Mouse (Mus musculus) left cerebral cortex, adult 8-10 months (tissue): ENCODE measurements around the gene Notum. TPM values are rescaled to one million over a fixed set of nuclear protein-coding genes. Genes with fewer than 3 reads are reported as not detected.

Experiments
- DNase-seq, 2 experiments: peaks; one replicate each; pipeline ENCODE4 v3.0.0; 2022; ENCODE audit warnings: low spot score in 2 of 2
- total RNA-seq, 4 experiments: library from RNA; stranded (reverse); gene quantifications; 2 replicates each; pipeline ENCODE4 v1.2.4; 2022

Gene Notum
- total RNA-seq = 1 to 10 TPM; 2.1 to 7.1 (median 4.0) TPM

DNA sequence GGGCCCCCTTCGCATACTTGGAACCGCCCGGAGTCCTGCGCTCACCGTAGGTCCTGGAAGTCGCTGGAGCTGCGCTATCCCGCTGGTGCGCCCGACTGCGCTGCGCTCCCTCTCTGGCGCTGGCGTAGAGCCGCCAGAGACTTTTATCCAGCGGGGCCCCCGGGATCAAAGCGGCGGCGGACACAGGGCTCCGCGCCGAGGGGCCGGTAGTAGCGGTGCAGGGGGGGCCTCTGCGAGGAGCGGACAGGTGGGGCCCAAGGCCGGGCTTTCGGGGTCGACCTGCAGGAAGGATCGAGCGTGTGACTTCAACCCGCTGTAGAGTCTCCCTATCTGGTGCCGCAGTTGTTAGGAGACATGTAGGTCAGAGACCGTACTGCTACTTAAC lies at the start of gene Notum:
Gene Notum (minus strand): TSS at position 100 of the 385 bp plus-strand sequence.
- DNase-seq = no peak

DNA sequence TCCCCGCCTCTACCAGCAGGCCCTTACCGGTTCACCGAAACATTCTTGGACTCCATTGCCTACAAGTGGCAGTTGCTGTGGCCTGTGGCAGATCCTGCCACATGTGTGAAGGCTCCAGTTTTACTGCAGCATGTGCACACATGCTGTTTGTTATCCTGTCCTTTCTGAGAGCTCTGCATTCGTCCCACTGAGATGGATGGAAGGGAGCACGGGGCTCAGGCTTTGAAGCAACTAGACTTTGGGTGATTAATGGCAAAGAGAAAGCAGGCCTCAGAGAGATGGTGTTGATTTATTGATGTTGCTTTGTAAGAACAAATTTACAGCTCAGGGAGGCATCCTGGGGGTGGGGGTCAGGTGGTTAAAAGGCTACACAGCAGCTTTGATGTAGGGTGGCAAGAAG lies 49.7 kb upstream of the Notum start:
- no peak for DNase-seq

DNA sequence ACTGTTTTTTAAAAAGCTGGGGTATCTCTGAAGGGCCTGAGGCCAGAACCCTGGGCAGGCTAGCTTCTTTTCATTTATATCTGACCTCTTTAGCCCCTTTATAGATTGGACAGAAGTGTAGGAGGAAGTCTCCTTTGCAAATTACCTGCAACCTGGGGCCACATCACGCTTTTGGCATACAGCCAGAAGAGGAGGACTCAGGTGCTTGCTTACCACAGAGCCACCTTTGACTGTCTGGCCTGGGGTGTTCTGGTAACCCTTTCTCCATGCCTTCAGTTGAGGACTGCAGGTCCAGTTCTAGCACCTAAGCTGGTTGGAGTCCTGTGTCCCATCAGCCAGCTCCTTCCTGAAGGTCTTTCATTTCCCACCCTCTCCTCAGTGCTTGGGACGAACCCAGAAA lies 48.6 kb upstream of the Notum start:
- DNase-seq = no peak

DNA sequence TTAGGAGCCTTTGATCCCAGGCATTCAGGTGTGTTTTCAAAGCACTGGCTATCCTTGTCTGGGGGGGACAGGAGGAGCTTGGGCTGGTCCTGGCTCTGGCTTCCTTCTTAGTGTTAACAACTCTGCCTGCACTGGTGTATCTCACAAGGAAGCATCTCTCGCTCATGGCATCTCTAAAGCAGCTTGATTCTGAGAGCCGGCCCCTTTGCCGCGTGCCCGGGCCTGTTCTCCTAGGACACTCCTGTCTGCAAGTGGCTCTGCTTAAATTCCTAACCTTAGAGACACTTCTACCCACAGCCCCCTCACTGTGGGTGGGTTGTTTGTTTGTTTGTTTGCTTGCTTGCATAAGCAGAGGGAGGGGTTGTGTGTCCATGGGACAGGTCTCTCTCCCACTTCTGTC lies 47.0 kb upstream of the Notum start:
- no peak for DNase-seq

DNA sequence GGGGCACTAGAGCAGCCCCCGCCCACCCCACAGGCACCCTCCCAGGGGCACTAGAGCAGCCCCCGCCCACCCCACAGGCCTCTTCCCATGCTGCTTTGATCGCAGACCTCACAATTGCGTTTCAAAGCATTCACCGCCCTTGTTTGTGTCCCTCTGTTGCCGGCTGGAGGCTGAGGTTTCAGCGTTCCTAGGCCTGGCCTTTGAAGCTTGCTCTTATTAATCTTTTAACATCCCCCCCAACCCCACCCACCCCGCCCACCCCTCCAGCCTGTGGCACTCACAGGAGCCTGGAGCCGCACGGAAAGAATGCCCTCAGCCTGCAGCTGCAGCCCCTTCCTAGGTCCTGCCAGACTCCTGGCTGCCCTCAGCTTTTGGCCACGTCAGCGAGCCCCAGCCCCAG lies 46.2 kb upstream of the Notum start:
- no peak for DNase-seq

DNA sequence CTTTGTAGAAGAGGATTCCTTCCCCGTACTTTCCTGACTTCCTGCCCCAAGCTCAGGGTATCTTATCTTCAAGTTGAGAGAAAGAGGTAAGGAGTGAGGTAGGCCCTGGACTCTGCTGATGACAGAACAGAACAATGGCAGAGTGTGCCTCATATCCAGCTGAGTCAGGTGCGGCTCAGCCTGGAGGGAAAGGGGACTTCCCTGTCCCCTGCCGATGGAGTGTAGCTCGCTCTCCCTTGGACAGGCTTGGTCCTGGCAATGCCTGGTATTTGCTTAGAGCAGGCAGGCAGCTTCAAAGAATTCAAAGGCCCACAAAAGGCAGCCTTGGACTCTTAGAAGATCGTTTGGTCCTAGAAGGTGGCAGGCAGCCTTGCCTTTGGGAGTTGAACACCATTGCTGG lies 45.1 kb upstream of the Notum start:
- no peak for DNase-seq

DNA sequence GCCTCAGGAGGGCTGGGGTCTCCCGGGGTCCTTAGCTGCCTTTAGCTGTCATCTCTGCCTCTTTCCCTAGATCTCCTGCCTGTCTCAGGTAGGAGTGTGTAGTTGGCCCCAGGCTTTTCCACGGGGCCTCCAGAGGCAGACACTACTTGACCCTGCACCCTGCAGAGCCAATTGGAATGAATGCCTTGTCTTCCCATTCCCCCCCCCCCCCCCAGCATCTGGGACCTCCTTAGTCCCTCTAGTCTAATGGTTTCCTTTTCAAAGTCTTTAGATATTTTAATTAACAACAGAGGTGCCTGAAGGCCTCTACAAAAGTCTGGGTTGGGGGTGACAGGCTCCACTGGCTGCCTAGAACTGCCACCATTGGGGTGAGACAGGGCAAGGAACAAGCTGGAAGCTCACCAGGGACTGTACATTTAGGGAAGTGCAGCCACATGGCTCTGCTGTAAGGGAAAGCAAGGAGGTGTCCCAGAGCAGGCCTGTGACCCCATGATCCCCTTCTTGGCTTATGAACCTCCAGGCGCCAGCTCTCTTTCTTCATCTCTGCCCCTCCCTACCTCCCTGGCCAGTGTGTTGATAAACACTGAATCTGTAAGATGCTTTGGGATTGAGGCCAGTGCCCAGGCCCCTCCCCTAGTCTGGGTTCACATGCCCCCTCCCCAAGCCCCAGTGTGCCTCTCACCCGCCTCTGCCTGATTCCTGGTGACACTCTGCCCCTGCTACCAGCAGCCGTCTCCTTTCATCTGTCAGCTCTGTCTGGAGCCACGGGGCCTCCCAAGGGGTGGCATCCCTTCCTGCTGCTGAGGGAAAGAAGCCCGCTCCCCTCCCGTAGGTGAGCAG lies 43.7 kb upstream of the Notum start:
- DNase-seq = no peak

DNA sequence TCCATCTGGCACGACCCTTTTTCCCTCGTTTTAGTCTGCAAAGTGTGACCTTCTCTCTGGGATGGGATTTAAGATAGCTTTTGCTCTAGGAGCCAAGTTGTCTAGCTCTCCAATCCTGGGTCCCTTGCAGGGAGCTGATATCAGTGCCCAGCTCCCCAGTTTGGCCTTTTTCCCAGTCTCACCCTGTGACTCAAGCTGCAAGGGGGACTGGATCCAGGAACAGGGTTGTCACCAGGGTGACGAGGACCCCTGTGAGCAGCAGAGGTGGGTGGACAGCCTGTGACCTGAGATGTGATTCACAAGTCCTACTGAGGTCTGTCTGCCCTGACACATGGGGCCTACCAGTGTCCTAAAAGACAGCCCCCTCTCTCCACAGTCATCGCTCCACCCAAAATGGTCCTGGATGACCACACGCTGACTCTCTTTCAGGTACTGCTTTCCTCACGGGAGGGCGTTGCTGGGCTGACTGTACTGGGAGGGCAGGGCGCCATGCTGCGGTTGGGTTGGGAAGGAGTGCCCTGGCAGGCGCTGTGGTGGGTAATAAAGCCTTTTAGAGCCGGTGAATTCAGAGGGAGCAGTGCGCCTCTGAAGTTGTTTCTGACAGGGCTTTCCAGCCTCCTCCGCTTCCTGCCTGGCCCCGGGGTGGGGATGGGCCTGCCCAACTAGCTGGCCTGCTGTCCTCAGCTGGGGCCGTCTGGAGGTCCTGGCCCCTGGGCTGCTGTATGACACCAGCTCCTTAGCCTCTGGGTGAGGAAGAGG lies 42.9 kb upstream of the Notum start:
- no peak for DNase-seq

DNA sequence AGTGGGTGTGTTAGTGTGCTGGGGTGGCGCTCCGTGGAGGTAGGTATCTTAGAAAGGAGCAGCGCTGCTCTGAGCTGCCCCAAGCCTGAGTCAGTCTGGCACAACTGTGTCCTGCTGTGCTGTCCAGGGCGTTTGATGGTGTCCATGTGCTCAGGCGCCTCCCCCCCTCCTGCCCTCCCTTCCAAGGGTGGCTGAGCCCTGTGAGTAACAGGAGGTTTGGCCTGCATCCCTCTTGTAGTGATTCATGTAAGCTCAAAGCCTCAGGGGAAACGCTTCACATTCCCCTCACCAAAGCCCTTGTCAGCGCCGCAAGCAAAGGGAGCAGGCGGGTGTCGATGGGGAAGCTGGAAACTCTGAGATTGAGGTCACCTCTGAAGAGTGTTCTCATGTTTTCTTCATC lies 36.8 kb upstream of the Notum start:
- DNase-seq = no peak

DNA sequence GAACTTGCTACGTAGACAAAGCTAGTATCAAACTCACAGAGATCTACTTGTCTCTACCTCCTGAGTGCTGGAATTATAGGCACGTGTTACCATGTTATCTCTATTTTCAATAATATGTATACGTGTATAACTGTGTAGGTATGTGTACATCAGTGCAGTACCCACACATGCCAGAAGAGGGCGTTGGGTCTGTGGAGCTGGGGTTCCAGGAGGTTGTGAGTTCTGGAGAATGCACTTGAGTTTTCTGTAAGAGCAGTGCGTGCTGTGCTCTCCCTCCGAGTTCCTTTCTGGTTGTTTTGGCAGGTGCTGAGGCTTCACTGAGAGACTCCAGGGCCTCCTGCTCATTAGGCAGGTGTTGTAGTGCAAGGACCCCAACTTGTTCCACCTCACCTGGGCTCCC lies 35.6 kb upstream of the Notum start:
- DNase-seq = no peak

DNA sequence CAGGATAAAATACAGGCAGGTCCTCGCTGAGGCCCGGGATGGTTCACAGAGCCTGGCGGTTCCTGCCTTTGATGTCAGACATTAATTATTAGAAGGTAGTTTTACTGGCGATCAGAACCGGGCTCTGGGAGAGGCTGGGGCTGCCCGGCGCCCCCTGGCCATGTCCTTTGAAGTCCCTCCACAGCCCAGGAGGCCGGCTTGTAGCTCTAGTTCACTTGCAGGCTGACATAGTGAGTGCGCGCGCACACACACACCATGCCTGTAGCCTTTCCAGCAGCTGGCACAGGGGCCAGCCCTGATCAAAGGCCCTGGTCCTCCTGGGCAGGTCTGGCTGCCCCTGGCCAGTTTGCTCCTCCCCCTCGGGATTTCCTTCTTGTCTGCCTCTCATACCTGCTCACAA lies 34.7 kb upstream of the Notum start:
- no peak for DNase-seq

DNA sequence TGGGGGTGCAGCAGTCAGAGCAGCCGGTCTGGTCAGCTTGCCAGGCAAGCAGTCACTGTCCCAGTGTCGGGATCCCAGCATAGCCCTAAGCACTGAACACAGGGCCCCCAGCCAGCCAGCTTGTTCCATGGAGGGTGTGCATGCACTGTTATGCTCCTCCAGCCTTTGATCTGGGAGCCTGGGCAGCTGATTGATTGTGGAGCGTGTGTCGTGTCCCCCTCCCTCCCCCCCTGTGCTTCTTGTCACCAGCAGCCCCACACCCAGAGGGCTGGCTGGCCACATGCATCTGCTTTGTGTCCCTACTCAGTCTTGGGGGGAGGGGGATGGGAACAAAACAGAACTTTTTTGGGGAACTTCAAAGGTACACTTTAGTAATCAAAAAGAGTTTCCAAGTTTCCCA lies 34.2 kb upstream of the Notum start:
- DNase-seq = no peak

DNA sequence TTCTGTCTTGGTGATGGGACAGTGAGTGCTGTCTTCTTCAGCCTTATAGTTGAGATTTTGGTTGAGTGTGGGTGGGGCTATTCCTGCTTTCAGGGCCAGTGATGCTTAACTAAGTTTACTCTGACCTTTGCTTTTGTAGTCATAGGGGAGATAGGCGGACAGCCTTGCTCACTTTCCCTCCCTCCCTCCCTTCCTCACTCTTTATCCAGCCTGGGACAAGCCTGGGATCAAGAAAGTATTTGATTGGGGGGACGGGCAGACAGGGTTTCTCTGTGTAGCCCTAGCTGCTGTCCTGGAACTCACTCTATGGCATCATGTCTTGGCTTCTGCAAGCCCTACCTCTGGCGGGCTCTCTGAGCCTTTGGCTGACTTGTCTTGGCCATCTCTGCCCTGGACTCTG lies 32.5 kb upstream of the Notum start:
- no peak for DNase-seq

DNA sequence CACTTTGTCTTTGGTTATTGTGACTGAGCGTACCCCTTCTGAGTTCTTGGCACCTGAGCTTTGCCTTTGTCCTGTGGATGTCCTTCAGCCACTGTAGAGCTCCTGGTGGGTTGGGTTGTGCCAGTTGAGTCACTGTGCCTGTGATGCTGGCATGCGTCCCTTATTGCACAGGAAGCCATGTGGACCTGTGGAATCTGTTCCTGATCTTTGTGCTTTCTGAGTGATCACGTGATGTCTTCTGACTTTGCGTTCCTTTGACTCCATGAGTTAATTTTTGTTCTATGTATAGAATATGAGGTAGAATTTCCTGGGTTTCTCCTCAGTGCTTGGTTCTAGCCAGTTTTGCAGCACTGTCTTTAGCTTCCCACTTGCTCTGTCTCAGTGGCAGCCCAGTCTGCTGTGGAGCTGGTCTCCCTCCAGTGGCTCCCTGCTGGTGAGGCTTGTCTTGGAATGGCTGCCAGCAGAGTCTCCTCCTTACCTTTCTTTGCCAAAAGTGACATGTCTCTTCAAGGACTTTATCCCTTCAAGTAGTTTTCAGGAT lies 31.6 kb upstream of the Notum start:
- no peak for DNase-seq

DNA sequence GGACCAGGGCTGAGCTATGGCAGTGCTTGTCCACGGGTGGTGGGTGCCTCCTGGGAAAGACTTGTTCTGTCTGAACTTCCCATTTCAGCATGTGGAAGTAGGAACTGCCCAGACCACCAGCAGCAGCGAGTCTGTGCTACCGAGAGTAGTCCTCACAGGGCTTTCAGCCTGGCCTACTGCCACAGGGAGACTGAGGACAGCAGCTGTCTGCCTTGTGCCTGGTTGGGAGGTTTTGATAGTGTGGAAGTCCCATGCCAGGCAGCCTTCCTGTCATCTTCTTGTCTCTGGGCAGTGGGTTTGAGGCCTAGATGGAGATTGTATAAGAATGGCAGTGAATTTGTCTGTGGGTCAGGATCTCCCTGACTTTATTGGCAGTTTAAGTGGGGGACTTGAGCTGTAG lies 28.4 kb upstream of the Notum start:
- no peak for DNase-seq

DNA sequence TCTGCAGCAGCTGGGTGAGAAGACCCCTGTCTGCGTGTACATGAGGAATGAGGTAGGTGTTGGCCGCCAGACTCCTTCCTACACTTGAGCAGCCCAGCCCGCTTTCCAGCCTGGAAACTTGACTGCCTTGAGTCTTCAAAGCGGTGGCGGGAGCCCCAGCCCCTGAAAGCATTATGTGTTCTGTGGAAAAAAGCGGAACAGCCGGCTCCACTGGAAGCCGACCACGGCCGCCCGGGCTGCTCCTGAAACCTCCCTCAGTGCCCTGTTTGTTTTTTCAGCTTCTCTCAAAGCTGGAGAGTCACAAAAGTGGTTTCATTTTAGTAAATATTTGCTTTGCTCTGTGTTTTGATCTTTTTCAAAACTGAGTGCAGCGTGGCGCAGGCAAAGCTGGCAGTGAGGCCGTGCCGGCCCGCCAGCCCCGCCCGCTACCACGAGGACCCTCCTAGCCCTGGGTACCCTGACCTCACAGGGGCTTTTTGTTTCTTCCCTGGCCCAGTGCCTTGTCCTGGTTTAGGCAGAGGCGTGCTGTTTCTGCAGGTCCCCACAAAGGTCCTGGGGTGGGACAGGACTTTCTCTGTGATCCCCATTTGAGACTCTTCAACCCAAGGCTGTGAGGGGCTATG lies 25.8 kb upstream of the Notum start:
- no peak for DNase-seq

DNA sequence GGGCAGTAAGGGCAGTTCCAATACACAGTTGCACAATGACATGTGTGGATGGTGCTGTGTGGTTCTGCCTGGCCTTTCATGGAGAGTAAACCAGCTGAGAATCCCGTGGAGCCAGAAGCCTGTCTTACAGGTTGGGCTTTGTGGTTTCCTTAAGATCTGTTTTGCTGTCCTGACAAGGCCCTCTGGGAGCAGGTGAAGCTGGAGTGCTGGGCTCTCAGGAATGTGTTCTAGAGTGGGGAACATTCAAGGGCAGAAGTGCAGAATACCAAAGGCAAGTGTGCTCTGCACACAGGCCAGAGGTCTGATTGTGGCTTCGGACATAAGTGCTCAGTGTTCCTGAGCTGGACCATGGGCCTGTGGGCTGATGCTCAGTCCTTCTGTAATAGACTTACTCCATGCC lies 23.7 kb upstream of the Notum start:
- DNase-seq = no peak

DNA sequence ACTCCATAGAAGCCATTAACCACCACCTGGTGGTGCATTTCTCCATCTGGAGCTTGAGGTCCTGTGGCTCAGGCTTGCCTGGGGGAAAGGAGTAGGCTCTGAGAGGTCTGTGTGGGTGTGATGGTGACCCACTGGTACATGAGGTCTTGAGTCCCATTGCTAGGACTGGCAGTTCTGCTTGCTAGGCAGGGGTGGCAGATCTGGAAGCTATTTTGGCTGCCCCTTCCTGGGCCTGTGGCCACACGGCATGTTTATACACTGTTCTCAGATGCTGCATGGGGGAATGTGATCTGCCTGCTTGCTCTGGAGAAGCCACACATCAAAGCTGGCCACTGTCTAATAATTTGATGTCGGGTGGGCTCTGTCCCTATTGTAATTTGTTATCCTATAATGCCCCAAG lies 23.1 kb upstream of the Notum start:
- DNase-seq = no peak

DNA sequence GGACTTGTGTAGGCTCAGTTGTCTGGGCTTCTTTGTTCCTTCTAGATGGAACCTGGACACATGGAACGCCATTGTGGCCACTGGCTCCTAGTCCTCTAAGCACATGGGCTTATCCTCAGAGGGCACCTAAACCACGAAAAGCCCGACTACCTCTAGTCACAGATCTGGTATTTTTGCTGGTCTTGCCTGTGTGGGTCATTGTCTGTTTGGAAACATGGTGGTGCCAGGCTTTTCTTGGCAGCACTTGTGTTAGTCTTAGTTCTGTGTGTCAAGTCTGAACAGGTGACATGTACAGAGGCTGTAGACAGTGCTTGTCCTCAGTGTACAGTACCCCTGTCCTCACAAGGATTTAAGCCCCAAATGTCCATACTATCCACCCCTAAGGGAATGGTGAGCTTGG lies 22.6 kb upstream of the Notum start:
- DNase-seq = no peak

DNA sequence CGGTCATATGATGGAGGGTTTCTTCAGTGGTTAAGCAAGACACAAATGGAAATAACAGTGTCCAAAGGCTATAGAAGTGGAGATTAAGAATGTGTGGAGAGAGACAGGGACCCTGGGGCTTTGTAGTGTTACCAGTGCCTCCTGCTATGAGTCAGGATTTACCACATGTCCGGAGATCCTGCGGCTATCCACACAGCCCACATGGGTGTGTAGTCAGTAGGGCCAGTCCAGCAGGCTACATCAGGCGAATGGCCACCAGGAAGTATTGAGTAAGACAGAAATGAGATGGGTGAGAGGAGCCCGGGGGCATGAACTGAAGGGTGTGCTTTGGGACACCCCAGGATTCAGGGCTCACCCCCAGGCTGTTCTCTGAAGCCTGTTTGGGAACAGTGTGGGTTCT lies 21.7 kb upstream of the Notum start:
- DNase-seq = no peak

DNA sequence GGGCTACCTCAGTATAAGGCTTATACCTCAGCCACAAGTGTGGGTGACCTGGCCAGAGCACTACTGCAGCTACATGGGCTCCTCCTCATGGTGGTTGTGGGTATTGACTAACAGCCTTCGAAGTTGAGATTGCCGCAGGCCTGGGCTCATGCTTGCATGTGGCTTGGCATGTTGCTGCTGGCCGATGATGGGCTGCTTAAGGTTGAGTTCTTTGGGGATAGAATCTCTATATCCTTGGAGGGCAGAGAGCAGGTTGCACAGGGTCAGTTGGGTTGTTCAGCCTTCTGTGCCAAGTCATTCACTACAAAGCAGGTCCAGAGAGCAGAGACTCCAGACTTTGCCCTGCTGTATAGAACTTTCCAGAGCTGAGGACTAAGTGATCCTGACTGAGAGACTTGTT lies 18.9 kb upstream of the Notum start:
- no peak for DNase-seq

DNA sequence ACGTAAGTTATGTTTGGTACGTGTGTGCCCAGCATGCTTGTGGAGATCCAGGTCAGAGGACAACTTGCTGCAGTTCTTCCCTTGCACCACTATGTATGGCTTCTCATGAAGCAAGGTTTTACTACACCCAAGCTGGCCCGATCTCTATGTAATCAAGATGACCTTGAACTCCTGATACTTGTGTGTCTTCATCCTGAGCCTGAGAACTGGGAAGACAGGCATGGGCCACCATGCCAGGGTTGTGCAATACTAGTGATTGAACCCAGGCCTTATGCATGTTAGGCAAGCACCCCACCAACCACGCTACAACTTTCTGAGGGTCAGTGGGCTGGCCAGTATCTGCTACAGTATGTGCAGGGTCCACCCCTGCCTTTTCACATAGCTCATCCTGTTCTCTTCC lies 16.0 kb upstream of the Notum start:
- DNase-seq = no peak
